Mouse (Mus musculus) MEL (cell line): ENCODE measurements around the gene Calhm4. TPM values are rescaled to one million over a fixed set of nuclear protein-coding genes. Genes with fewer than 3 reads are reported as not detected.

ENCODE experiments used
- DNase-seq: peaks from one replicate; pipeline ENCODE4 v3.0.0; 2011; ENCODE audit warnings: low read depth, low spot score
- H3K27ac ChIP-seq: 2 replicates; pipeline ENCODE4 v1.5.1; 2012; ENCODE audit warnings: low read depth, mild to moderate bottlenecking, control low read depth, low read length, moderate library complexity; ENCODE audit not compliant: control insufficient read depth
- H3K27me3 ChIP-seq, 2 experiments: fragments of 150-350 bp in 1 of 2; sonication (generic) in 1 of 2; 2 replicates each; pipeline ENCODE4 v1.6.1; 2012; ENCODE audit warnings: low read length in 2 of 2, mild to moderate bottlenecking in 2 of 2, improper control_type of control experiment in 1 of 2, moderate library complexity in 1 of 2; ENCODE audit not compliant: insufficient read depth in 2 of 2, control insufficient read depth in 1 of 2
- H3K36me3 ChIP-seq, 2 experiments: 2 replicates each; pipeline ENCODE4 v1.6.1; 2012 to 2014; ENCODE audit warnings: low read length in 2 of 2, improper control_type of control experiment in 1 of 2, inconsistent platforms in 1 of 2, mild to moderate bottlenecking in 1 of 2; ENCODE audit not compliant: insufficient read depth in 2 of 2, control insufficient read depth in 1 of 2
- H3K4me1 ChIP-seq, 2 experiments: fragments of 150-350 bp in 1 of 2; sonication (generic) in 1 of 2; 2 replicates each; pipeline ENCODE4 v1.6.1; 2012; ENCODE audit warnings: low read length in 2 of 2, improper control_type of control experiment in 1 of 2, mild to moderate bottlenecking in 1 of 2; ENCODE audit not compliant: insufficient read depth in 2 of 2, control insufficient read depth in 1 of 2
- H3K4me3 ChIP-seq, 2 experiments: fragments of 150-350 bp in 1 of 2; sonication (generic) in 1 of 2; 2 replicates each; pipeline ENCODE4 v1.5.1; 2012; ENCODE audit warnings: low read depth in 2 of 2, low read length in 2 of 2, mild to moderate bottlenecking in 2 of 2, moderate library complexity in 2 of 2, control low read depth in 1 of 2, improper control_type of control experiment in 1 of 2; ENCODE audit not compliant: control insufficient read depth in 1 of 2, insufficient read depth in 1 of 2
- H3K79me2 ChIP-seq: 2 replicates; pipeline ENCODE4 v1.6.1; 2012; ENCODE audit warnings: mild to moderate bottlenecking, low read length, moderate library complexity; ENCODE audit not compliant: control insufficient read depth, poor library complexity, insufficient read depth
- H3K9ac ChIP-seq: 2 replicates; pipeline ENCODE4 v1.6.1; 2012; ENCODE audit warnings: low read depth, mild to moderate bottlenecking, control low read depth, low read length, moderate library complexity; ENCODE audit not compliant: control insufficient read depth, poor library complexity, severe bottlenecking
- H3K9me3 ChIP-seq: fragments of 150-350 bp; sonication (generic); replicated peaks from 2 replicates; pipeline ENCODE4 v1.6.1; 2012; ENCODE audit warnings: mild to moderate bottlenecking, low read length, improper control_type of control experiment, moderate library complexity; ENCODE audit not compliant: insufficient read depth
- BHLHE40 ChIP-seq: IDR thresholded peaks from 2 replicates; pipeline ENCODE4 v1.6.1; 2012; ENCODE audit warnings: low read depth, mild to moderate bottlenecking, inconsistent platforms, low read length, improper control_type of control experiment, borderline replicate concordance
- CHD1 ChIP-seq: IDR thresholded peaks from 2 replicates; pipeline ENCODE4 v1.6.1; 2012; ENCODE audit warnings: low read depth, mild to moderate bottlenecking, inconsistent platforms, low read length, improper control_type of control experiment
- GABPA ChIP-seq: IDR thresholded peaks from 2 replicates; pipeline ENCODE4 v1.6.1; 2012; ENCODE audit warnings: low read depth, mild to moderate bottlenecking, inconsistent platforms, low read length, improper control_type of control experiment, moderate library complexity
- GATA1 ChIP-seq: IDR thresholded peaks from 2 replicates; pipeline ENCODE4 v1.6.1; 2011; ENCODE audit warnings: low read depth, low read length, improper control_type of control experiment
- MAFK ChIP-seq: IDR thresholded peaks from 2 replicates; pipeline ENCODE4 v1.6.1; 2011; ENCODE audit warnings: low read depth, mild to moderate bottlenecking, low read length, improper control_type of control experiment, borderline replicate concordance
- MAX ChIP-seq: IDR thresholded peaks from 2 replicates; pipeline ENCODE4 v1.6.1; 2011; ENCODE audit warnings: low read length, improper control_type of control experiment
- MEF2A ChIP-seq: IDR thresholded peaks from 2 replicates; pipeline ENCODE4 v1.6.1; 2014; ENCODE audit warnings: low read depth, mild to moderate bottlenecking, inconsistent platforms, low read length, improper control_type of control experiment; ENCODE audit not compliant: poor library complexity, insufficient replicate concordance, severe bottlenecking; ENCODE audit errors: extremely low read depth
- POLR2AphosphoS2 ChIP-seq: IDR thresholded peaks from 2 replicates; pipeline ENCODE4 v1.6.1; 2011; ENCODE audit warnings: low read length, improper control_type of control experiment
- RCOR1 ChIP-seq: IDR thresholded peaks from 2 replicates; pipeline ENCODE4 v1.6.1; 2012; ENCODE audit warnings: low read depth, mild to moderate bottlenecking, inconsistent platforms, low read length, improper control_type of control experiment
- SIN3A ChIP-seq: IDR thresholded peaks from 2 replicates; pipeline ENCODE4 v1.6.1; 2012; ENCODE audit warnings: low read length, improper control_type of control experiment, inconsistent platforms
- SMC3 ChIP-seq: IDR thresholded peaks from 2 replicates; pipeline ENCODE4 v1.6.1; 2011; ENCODE audit warnings: low read depth, low read length, improper control_type of control experiment
- TCF12 ChIP-seq: IDR thresholded peaks from 2 replicates; pipeline ENCODE4 v1.6.1; 2014; ENCODE audit warnings: low read depth, mild to moderate bottlenecking, inconsistent platforms, low read length, improper control_type of control experiment, moderate library complexity
- USF2 ChIP-seq, 2 experiments: IDR thresholded peaks; 2 replicates each; pipeline ENCODE4 v1.6.1; 2011 to 2012; ENCODE audit warnings: improper control_type of control experiment in 2 of 2, low read length in 2 of 2, borderline replicate concordance in 1 of 2, inconsistent platforms in 1 of 2, low read depth in 1 of 2, mild to moderate bottlenecking in 1 of 2; ENCODE audit not compliant: insufficient read depth in 1 of 2
- ZKSCAN1 ChIP-seq: IDR thresholded peaks from 2 replicates; pipeline ENCODE4 v1.6.1; 2012; ENCODE audit warnings: low read depth, mild to moderate bottlenecking, inconsistent platforms, low read length, improper control_type of control experiment, moderate library complexity
- ZMIZ1 ChIP-seq: IDR thresholded peaks from 2 replicates; pipeline ENCODE4 v1.6.1; 2012; ENCODE audit warnings: low read depth, mild to moderate bottlenecking, inconsistent platforms, low read length, improper control_type of control experiment, moderate library complexity
- polyA plus RNA-seq, 2 experiments: library from polyadenylated mRNA; stranded (reverse) in 1 of 2; unstranded in 1 of 2; fragments of >175 nt in 1 of 2; fragments of >200 nt in 1 of 2; gene quantifications; 2 replicates each; pipeline versions ENCODE4 v1.2.1 to v1.2.4; 2012; ENCODE audit warnings: low replicate concordance in 2 of 2, low read depth in 1 of 2; ENCODE audit not compliant: insufficient read length in 2 of 2, insufficient read depth in 1 of 2, missing spikeins in 1 of 2
- total RNA-seq: library from RNA; depleted of rRNA; stranded (reverse); fragments of 300-350 nt; gene quantifications from 2 replicates; pipeline ENCODE4 v1.2.3, GENCODE M21; 2012

The Calhm4 gene
- total and polyA plus RNA-seq, 3 experiments: not detected

DNA sequence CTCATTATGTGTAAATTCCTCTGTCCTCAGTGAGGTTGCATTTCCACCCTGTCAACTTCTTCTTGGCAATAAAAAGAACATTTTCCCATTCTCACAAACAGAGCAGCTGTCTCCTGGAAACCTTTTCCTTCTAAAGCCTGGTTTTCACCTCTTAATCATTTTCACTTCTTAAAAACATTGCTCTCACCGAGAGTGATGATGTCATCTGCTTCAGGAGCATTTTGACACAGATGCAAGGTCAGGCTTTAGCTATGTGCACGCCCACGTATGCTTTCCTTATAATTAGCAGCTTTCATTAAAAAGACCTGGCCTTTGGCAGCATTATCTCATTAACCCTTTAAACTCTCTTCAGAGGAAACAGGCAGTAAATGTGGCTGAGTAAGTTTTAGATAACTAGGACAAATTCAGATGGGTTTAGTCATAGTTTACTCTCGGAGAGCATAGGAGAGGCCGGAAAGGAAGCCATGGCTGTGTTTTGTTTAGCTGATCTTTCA lies 26.9 kb upstream of the Calhm4 start:
- TF ChIP-seq MAX (no peak), SMC3 (no peak), MEF2A (no peak), ZKSCAN1 (no peak), POLR2AphosphoS2 (no peak), TCF12 (no peak), RCOR1 (no peak), BHLHE40 (no peak), MAFK (no peak), CHD1 (no peak), GATA1 (no peak), SIN3A (no peak), ZMIZ1 (no peak), USF2 (IDR thresholded peaks at IDR 0.05; ENCODE audit: borderline replicate concordance in 1 of 2, insufficient read depth in 1 of 2, low read depth in 1 of 2, low read length in 2 of 2) (no peak), GABPA (no peak)
- TF ChIP-seq, all 39 proteins: peak for 0
- Histone ChIP-seq H3K36me3 (no peaks in the 10 kb centered on the region), H3K27ac (no peak overlapping the region), H3K4me3 (peak overlapping the region in 1 of 2 experiments; percentile 16; a peak in 1 of 4 replicates), H3K4me1 (no peaks in the 10 kb centered on the region; a peak in 1 of 4 replicates), H3K79me2 (no peaks in the 10 kb centered on the region), H3K9me3 (no peaks in the 10 kb centered on the region), H3K27me3 (no peaks in the 10 kb centered on the region; a peak in 1 of 4 replicates), H3K9ac (no peak overlapping the region)
- no peak for DNase-seq

DNA sequence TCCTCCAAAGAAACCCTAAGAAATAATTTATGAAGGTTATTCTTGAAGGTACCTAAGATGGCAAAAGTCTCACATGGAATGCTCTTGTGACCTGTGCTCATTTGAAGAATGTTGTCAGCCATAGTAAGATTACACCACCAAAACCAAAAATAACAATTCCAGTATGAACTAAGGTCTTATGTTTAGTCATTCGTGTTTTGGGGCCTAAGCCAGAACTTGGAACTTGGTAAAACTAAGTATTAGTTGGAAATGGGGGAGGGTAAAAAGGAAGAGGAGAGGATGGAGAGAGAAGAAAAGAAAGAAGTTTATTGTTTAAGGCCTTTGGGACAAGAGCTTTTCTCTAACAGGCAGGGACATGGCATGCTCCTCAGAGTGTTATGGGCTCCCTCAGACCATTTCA lies 25.5 kb upstream of the Calhm4 start:
- Histone ChIP-seq H3K9me3 (no peaks in the 10 kb centered on the region), H3K27me3 (no peaks in the 10 kb centered on the region; a peak in 1 of 4 replicates), H3K79me2 (no peaks in the 10 kb centered on the region), H3K9ac (no peak overlapping the region), H3K27ac (no peak overlapping the region), H3K4me3 (no peak overlapping the region), H3K4me1 (no peaks in the 10 kb centered on the region; a peak in 1 of 4 replicates), H3K36me3 (no peaks in the 10 kb centered on the region)
- DNase-seq: no peak
- no peak for TF ChIP-seq BHLHE40
